Mouse (Mus musculus) lung, adult 2 months (tissue): ENCODE measurements around the gene Hps4. TPM values are rescaled to one million over a fixed set of nuclear protein-coding genes. Genes with fewer than 3 reads are reported as not detected.

Experiments
- DNase-seq: peaks from one replicate; pipeline ENCODE4 v3.0.0; 2022
- H3K4me1 ChIP-seq: fragments of 200-500 bp; 2 replicates; pipeline ENCODE4 v1.6.1; 2011; ENCODE audit warnings: low read length; ENCODE audit not compliant: control insufficient read depth, insufficient read depth
- H3K4me3 ChIP-seq: fragments of 200-500 bp; replicated peaks from 2 replicates; pipeline ENCODE3; 2011; ENCODE audit warnings: low read depth, mild to moderate bottlenecking, control low read depth, low read length; ENCODE audit errors: extremely low read depth
- CTCF ChIP-seq: fragments of 200-500 bp; IDR thresholded peaks from 2 replicates; pipeline ENCODE4 v1.5.1; 2011; ENCODE audit warnings: mild to moderate bottlenecking, low read length, control low read depth; ENCODE audit not compliant: insufficient read depth
- POLR2A ChIP-seq: fragments of 200-500 bp; IDR thresholded peaks from 2 replicates; pipeline ENCODE4 v1.6.1; 2011; ENCODE audit warnings: low read depth, mild to moderate bottlenecking, control low read depth, low read length, borderline replicate concordance; ENCODE audit errors: extremely low read depth
- whole genome bisulfite sequencing: fragments of 180-500 bp; shearing (Covaris S2); methylation state at CpG from one replicate; pipeline ENCODE4 v1.1.7; 2018; 5-methylcytosine and 5-hydroxymethylcytosine counted together
- polyA plus RNA-seq: library from polyadenylated mRNA; depleted of rRNA; stranded (reverse); fragments of >200 nt; gene quantifications from 2 replicates; pipeline ENCODE4 v1.2.3, GENCODE M21; 2012

Hps4 gene
- polyA plus RNA-seq, 1 experiment = 34.7 TPM

- DNase-seq = no peak
- Histone ChIP-seq H3K4me1 (no peaks in the 10 kb centered on the region), H3K4me3 (no peak overlapping the region)
- TF ChIP-seq POLR2A (no peak), CTCF (no peak)
- WGBS = 93% methylated on average over 1 of the region's 1 CpGs
Observed at GRCm38 (mm10) chr5:112377380-112377779, 34.5 kb downstream of the Hps4 start.

- TF ChIP-seq POLR2A (no peak), CTCF (no peak)
- no peak overlapping the region for H3K4me3 ChIP-seq
- WGBS = 75% methylated on average over 6 of the region's 6 CpGs
- no peak for DNase-seq
- no peaks in the 10 kb centered on the region for H3K4me1 ChIP-seq
Observed at GRCm38 (mm10) chr5:112378716-112379115, 35.8 kb downstream of the Hps4 start.

DNA sequence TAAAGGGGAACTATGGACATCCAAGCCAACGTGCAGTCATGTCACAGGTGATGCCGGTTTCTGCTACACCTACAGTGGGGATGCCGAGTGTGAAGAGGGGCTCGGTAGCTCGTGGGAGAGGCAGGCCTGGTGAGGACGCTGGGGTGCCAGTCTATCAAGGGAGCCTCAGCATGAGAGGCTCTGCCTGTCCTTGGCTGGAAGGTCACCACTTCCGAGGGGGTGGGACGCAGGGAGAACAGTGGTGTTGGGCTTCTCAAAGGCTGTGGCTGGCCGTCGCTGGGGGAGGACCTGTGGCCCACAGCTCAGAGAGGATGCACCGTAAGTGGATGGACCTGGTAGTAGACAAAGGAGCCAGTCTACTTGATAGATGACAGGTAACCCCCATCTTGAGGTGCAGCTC is 38.3 kb downstream of the Hps4 start:
- no peak overlapping the region for H3K4me3 ChIP-seq
- H3K4me1 ChIP-seq = no peaks in the 10 kb centered on the region
- 78% methylated on average over 11 of the region's 11 CpGs for WGBS
- TF ChIP-seq POLR2A (no peak), CTCF (no peak)
- no peak for DNase-seq

GRCm38 (mm10) chr5:112382042-112382441 is 39.2 kb downstream of the Hps4 start:
- H3K4me1 ChIP-seq = no peaks in the 10 kb centered on the region
- TF ChIP-seq CTCF = no peak
- TF ChIP-seq POLR2A = no peak
- no peak overlapping the region for H3K4me3 ChIP-seq
- WGBS = 73% methylated on average over 9 of the region's 9 CpGs
- no peak for DNase-seq

GRCm38 (mm10) chr5:112382641-112383330 is 39.9 kb downstream of the Hps4 start:
- 43% methylated on average over 17 of the region's 17 CpGs for WGBS
- Histone ChIP-seq H3K4me1 (no peaks in the 10 kb centered on the region), H3K4me3 (no peak overlapping the region)
- TF ChIP-seq POLR2A = no peak
- TF ChIP-seq CTCF = no peak
- no peak for DNase-seq

- no peak overlapping the region for H3K4me3 ChIP-seq
- DNase-seq = no peak
- no peak for TF ChIP-seq POLR2A
- no peak for TF ChIP-seq CTCF
- H3K4me1 ChIP-seq = no peaks in the 10 kb centered on the region
- WGBS = 76% methylated on average over 13 of the region's 13 CpGs
Observed at GRCm38 (mm10) chr5:112384805-112385472, 42.1 kb downstream of the Hps4 start.

- WGBS = 76% methylated on average over 2 of the region's 2 CpGs
- DNase-seq = no peak
Observed at GRCm38 (mm10) chr5:112385973-112386372, 43.1 kb downstream of the Hps4 start.

GRCm38 (mm10) chr5:112389352-112389751 is 46.5 kb downstream of the Hps4 start:
- DNase-seq = no peak
- 81% methylated on average over 9 of the region's 9 CpGs for WGBS
- TF ChIP-seq CTCF (no peak), POLR2A (no peak)
- Histone ChIP-seq H3K4me1 (no peaks in the 10 kb centered on the region), H3K4me3 (no peak overlapping the region)

More at GRCm38 (mm10) chr5:112385973-112386372, 43.1 kb downstream of the Hps4 start:
- TF ChIP-seq POLR2A = no peak
- TF ChIP-seq CTCF = no peak
- Histone ChIP-seq H3K4me1 (no peaks in the 10 kb centered on the region), H3K4me3 (no peak overlapping the region)

DNA sequence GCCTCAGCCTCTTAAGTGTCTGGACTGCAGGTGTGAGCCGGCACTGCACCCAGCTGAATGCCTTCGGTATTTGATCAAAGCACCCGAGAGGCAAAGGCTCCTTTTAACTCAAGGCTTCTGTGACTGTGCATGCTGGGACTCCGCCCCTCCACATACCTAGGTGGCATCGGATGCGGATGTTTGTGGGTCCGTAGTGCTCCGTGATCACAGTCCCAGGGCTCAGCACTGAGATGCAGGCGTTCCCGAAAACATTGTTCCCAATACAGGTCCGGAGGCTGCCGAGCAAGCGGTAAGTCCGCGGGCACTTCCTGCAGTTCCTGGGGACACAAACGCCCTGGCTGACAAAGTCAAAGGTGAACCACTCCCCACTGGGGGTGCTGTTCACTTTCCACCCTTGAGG is 48.1 kb downstream of the Hps4 start:
- 51% methylated on average over 16 of the region's 16 CpGs for WGBS

More for the DNA sequence above, 48.1 kb downstream of the Hps4 start:
- no peak overlapping the region for H3K4me3 ChIP-seq
- H3K4me1 ChIP-seq = no peaks in the 10 kb centered on the region
- TF ChIP-seq POLR2A = no peak
- DNase-seq = no peak
